Mouse (Mus musculus): ENCODE data around the gene Dntt. TPM values are rescaled to one million over a fixed set of nuclear protein-coding genes. Genes with fewer than 3 reads are reported as not detected.

The Dntt gene
- polyA plus RNA-seq, 1 experiment from 2014 or later = 0.06 TPM

GRCm38 (mm10) chr19:40995449-40996401 is 33.4 kb upstream of the Dntt start:
- WGBS (ENCODE audit: insufficient replicate concordance) = 37% methylated on average over 21 of the region's 21 CpGs
- no peak overlapping the region for H3K27ac ChIP-seq

DNA sequence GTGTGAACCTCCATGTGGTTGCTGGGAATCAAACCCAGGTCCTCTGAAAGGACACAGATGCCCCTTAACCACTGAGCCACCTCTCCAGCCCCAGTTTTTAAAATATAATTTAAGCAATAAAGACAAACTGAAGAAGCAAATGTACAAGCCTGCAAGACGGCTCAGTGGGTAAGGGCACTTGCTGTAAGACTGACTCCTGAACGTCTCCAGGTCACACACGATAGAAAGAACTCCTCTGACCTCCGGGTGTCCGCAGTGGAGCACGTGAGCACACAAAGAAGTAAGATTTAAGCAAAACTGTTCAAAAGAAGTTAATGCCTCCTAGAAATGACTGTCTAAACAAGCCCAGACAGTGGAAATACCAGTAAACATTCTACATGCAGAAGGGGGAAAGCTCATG is 32.4 kb upstream of the Dntt start:
- Histone ChIP-seq H3K4me2 (no peak overlapping the region), H3K9me3 (replicated peaks) (no peaks in the 10 kb centered on the region), H3K4me3 (no peak overlapping the region), H3K36me3 (no peaks in the 10 kb centered on the region), H3K4me1 (peaks cover 31% of the 10 kb centered on the region), H3K27ac (no peak overlapping the region), H3K27me3 (replicated peaks) (peaks cover 33% of the 10 kb centered on the region), H3K9ac (no peak overlapping the region)
- ATAC-seq = no peak
- 75% methylated on average over 6 of the region's 6 CpGs for WGBS (ENCODE audit: insufficient replicate concordance)

More at GRCm38 (mm10) chr19:40995449-40996401, 33.4 kb upstream of the Dntt start:
- no peaks in the 10 kb centered on the region for H3K9me3 ChIP-seq (replicated peaks)
- no peak overlapping the region for H3K9ac ChIP-seq
- no peak overlapping the region for H3K4me3 ChIP-seq
- peaks cover 33% of the 10 kb centered on the region for H3K27me3 ChIP-seq (replicated peaks)
- ATAC-seq = no peak
- H3K4me2 ChIP-seq = no peak overlapping the region
- H3K4me1 ChIP-seq = peaks cover 31% of the 10 kb centered on the region
- no peaks in the 10 kb centered on the region for H3K36me3 ChIP-seq

DNA sequence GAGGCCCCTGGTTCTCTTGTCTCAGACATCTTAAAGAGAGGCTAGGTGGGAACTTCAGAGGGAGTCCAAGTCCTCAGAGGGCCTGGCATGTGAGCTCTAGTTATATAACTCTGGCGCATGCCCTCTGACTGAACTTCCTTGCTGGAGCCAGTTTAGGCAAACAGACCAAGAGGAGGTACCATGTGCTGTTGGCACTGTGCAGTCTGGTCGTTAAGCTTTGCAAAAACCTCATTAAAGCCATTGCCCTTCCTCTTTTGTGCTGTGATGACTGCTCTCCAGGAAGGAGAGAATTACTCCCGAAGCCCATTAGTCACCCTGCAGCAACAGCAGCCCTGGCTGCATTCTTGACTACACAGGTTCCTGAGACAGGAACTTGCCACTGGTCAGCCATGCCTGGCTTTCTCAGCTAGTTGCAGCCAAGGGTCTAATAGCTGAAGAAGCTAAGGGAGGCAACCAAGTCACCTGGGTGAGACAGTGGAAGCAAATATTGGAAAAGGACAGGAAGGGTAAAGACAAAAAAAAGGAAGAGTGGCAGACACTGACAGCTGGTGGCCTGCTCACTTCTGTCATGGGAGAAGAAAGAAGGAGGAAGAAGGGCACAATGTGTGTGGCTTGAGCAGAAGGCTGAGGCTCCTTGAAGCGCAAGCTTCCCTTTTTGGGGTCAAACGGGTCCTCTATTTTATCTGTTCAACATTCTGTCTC is 30.5 kb upstream of the Dntt start:
- H3K4me2 ChIP-seq = no peak overlapping the region
- peak overlapping the region; percentile 23 for H3K27ac ChIP-seq
- no peak overlapping the region for H3K4me3 ChIP-seq
- peaks cover 29% of the 10 kb centered on the region; the same call in 1 of the 2 replicates for H3K27me3 ChIP-seq (replicated peaks)
- WGBS (ENCODE audit: insufficient replicate concordance) = 31% methylated on average over 5 of the region's 5 CpGs
- H3K9me3 ChIP-seq (replicated peaks) = no peaks in the 10 kb centered on the region; the same call in 1 of the 2 replicates
- H3K36me3 ChIP-seq = no peaks in the 10 kb centered on the region
- no peak for ATAC-seq
- no peak overlapping the region for H3K9ac ChIP-seq
- peaks cover 26% of the 10 kb centered on the region for H3K4me1 ChIP-seq

GRCm38 (mm10) chr19:40999569-40999968 is 29.5 kb upstream of the Dntt start:
- H3K9ac ChIP-seq = no peak overlapping the region
- no peak overlapping the region for H3K4me3 ChIP-seq
- WGBS (ENCODE audit: insufficient replicate concordance) = 38% methylated on average over 3 of the region's 3 CpGs
- peak; percentile 97 for ATAC-seq
- H3K4me2 ChIP-seq = peak overlapping the region; percentile 8; the same call in 1 of the 2 replicates
- H3K9me3 ChIP-seq (replicated peaks) = no peaks in the 10 kb centered on the region; the same call in 1 of the 2 replicates
- peaks cover 22% of the 10 kb centered on the region for H3K4me1 ChIP-seq
- peak overlapping the region; percentile 23; the same call in 1 of the 2 replicates for H3K27ac ChIP-seq
- peaks cover 28% of the 10 kb centered on the region; the same call in 1 of the 2 replicates for H3K27me3 ChIP-seq (replicated peaks)
- no peaks in the 10 kb centered on the region for H3K36me3 ChIP-seq

- Histone ChIP-seq H3K9ac (no peak overlapping the region), H3K27me3 (replicated peaks) (no peaks in the 10 kb centered on the region), H3K36me3 (no peaks in the 10 kb centered on the region), H3K4me2 (no peak overlapping the region), H3K4me1 (peaks cover 14% of the 10 kb centered on the region), H3K27ac (no peak overlapping the region), H3K4me3 (no peak overlapping the region), H3K9me3 (replicated peaks) (no peaks in the 10 kb centered on the region; the same call in 1 of the 2 replicates)
- no peak for ATAC-seq
- 65% methylated on average over 3 of the region's 3 CpGs for WGBS (ENCODE audit: insufficient replicate concordance)
These were observed 25.3 kb upstream of the Dntt start for GRCm38 (mm10) chr19:41003694-41004315.

DNA sequence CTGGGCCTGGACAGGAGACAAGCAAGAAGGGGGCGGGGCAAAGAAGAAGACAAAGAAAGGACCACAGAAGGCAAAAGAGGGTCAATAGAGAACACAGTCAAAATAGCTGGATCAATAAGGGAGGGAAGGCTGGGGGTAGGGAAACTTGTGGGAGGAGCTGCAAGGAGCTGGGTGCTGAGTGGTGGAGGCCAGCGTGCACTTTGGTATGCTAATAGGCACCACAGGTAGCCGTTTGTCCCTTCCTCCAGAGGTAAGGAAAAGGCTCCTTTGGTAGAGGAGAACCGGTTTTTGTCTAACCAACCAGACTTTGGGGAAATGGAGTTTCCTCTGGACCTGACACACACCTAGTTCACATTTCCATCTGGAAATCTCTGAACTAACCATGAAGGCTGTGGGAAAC is 22.5 kb upstream of the Dntt start:
- no peak for ATAC-seq
- H3K4me2 ChIP-seq = no peak overlapping the region
- no peaks in the 10 kb centered on the region for H3K4me1 ChIP-seq
- H3K9me3 ChIP-seq (replicated peaks) = no peaks in the 10 kb centered on the region; the same call in 1 of the 2 replicates
- H3K36me3 ChIP-seq = no peaks in the 10 kb centered on the region
- H3K4me3 ChIP-seq = no peak overlapping the region
- H3K9ac ChIP-seq = no peak overlapping the region
- WGBS (ENCODE audit: insufficient replicate concordance) = 41% methylated on average over 4 of the region's 4 CpGs
- H3K27ac ChIP-seq = no peak overlapping the region
- H3K27me3 ChIP-seq (replicated peaks) = peaks cover 9% of the 10 kb centered on the region

DNA sequence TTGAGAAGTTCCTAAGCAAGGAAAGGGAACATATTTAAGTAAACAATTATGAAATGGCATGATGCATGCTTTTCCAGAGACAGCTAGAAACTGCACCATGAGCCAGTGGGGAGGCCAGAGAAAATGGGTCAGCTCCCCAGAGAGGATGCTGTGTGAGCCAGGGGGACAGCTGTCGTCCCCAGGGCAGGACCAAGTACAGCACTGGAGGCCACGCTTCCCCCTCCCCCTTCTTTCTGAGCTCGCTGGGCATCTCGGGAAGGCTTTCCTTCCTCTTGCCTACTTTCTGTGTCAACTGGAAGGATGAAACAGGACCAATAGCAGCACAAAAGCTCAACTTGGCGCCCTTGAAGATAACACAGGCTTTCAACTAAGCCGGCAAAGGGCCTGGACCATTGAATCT is 21.7 kb upstream of the Dntt start:
- Histone ChIP-seq H3K4me1 (no peaks in the 10 kb centered on the region), H3K4me3 (no peak overlapping the region), H3K27me3 (replicated peaks) (peaks cover 15% of the 10 kb centered on the region), H3K9me3 (replicated peaks) (no peaks in the 10 kb centered on the region; the same call in 1 of the 2 replicates), H3K36me3 (no peaks in the 10 kb centered on the region), H3K27ac (no peak overlapping the region), H3K9ac (no peak overlapping the region), H3K4me2 (no peak overlapping the region)
- WGBS (ENCODE audit: insufficient replicate concordance) = 31% methylated on average over 6 of the region's 6 CpGs
- no peak for ATAC-seq

DNA sequence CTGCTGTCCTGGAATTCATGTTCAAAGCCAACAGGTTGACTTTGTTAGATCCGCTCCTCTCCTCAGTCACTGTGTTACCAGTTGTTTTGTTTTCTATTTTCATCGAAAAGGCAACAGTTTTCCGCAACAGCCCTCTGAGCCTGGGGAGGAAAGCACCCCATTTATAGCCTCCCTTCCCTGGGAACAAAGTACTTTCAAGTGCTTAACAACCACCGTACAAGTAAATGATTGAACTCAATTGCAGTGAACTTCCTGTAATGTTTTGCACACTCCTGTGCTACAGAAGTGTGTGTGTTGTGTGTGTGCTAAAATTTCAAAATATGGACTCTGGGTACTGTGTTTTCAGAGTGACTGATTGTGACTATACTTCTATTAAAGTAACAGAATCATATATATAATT is 21.3 kb upstream of the Dntt start:
- ATAC-seq = no peak
- Histone ChIP-seq H3K9me3 (replicated peaks) (no peaks in the 10 kb centered on the region; the same call in 1 of the 2 replicates), H3K4me3 (no peak overlapping the region), H3K9ac (no peak overlapping the region), H3K4me2 (no peak overlapping the region), H3K27me3 (replicated peaks) (peaks cover 19% of the 10 kb centered on the region), H3K4me1 (no peaks in the 10 kb centered on the region), H3K27ac (no peak overlapping the region), H3K36me3 (no peaks in the 10 kb centered on the region)
- WGBS (ENCODE audit: insufficient replicate concordance) = 77% methylated on average over 4 of the region's 4 CpGs

DNA sequence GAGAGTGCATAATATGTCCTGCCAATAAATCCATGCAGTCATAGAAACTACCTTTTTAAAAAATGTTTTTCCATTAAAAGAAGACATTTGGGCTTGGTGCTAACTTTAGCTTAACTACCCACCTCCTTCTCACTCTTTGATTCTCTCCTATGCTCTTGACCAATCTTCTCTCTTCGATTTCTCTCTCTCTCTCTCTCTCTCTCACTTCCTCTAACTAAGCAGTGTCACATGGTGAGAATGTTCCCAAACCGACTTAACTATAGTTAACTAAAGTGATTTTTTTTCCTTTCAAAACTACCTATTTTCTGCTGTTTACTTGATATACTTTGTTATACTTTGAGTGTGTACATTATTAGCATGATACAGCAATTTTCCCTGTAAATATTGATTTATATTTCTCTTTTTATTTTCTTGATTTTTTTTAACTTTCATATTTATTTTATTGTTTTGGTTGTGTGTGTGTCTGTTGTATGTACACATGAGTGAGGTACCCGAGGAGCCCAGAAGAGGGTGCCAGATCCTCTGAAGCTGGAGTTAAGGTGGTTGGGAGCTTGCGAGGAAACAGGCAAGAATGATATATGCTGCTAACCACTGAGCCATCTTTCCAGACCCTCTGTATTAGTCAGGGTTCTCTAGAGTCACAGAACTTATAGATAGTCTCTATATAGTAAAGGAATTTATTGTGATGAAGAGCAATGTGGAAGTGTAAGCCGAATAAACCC is 20.2 kb upstream of the Dntt start:
- no peak overlapping the region for H3K4me2 ChIP-seq
- H3K27me3 ChIP-seq (replicated peaks) = peaks cover 30% of the 10 kb centered on the region
- no peaks in the 10 kb centered on the region for H3K9me3 ChIP-seq (replicated peaks)
- H3K36me3 ChIP-seq = no peaks in the 10 kb centered on the region
- H3K4me3 ChIP-seq = no peak overlapping the region
- H3K4me1 ChIP-seq = 0 out of 2 replicates have a peak, but pooled peaks cover 4% of the 10 kb centered on the region
- no peak overlapping the region for H3K27ac ChIP-seq
- H3K9ac ChIP-seq = no peak overlapping the region
- 71% methylated on average over 5 of the region's 5 CpGs for WGBS (ENCODE audit: insufficient replicate concordance)
- ATAC-seq = no peak

DNA sequence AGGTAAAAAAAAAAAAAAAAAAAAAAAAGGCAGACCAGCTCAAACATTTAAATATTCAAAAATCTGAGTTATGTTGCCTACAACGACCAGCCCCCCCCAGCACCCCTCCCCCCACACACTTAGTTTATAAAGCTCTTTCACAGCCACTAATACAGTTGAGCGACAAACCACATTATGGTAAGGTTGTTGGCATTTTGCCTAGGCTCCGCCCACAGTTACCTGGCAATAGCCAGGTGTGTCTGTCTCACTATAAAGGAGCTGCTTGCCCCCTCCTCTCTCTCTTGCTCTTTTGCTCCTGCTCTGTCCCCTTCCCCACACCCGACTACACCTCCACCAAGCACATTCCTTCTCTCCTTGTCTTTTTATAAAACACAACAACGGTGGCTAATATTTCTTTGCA is 17.4 kb upstream of the Dntt start:
- Histone ChIP-seq H3K4me1 (peaks cover 8% of the 10 kb centered on the region), H3K4me2 (no peak overlapping the region), H3K36me3 (no peaks in the 10 kb centered on the region), H3K27me3 (replicated peaks) (peaks cover 43% of the 10 kb centered on the region), H3K27ac (no peak overlapping the region), H3K9me3 (replicated peaks) (no peaks in the 10 kb centered on the region), H3K4me3 (no peak overlapping the region), H3K9ac (no peak overlapping the region)
- no peak for ATAC-seq
- WGBS (ENCODE audit: insufficient replicate concordance) = 21% methylated on average over 5 of the region's 5 CpGs

GRCm38 (mm10) chr19:41013591-41013990 is 15.5 kb upstream of the Dntt start:
- no peak for ATAC-seq
- Histone ChIP-seq H3K4me3 (no peak overlapping the region), H3K4me2 (no peak overlapping the region), H3K9me3 (replicated peaks) (no peaks in the 10 kb centered on the region), H3K27me3 (replicated peaks) (peaks cover 48% of the 10 kb centered on the region), H3K36me3 (no peaks in the 10 kb centered on the region), H3K9ac (no peak overlapping the region), H3K27ac (no peak overlapping the region), H3K4me1 (peaks cover 8% of the 10 kb centered on the region)
- 11% methylated on average over 5 of the region's 5 CpGs for WGBS (ENCODE audit: insufficient replicate concordance)
